Mouse (Mus musculus) limb, embryonic 15.5 days (tissue): Measurements from ENCODE around the gene Atg7. TPM values are rescaled to one million over a fixed set of nuclear protein-coding genes. Genes with fewer than 3 reads are reported as not detected.
"Not testable (repeated sequence)": the region's sequence is repeated elsewhere in the genome, so short reads cannot be mapped to it uniquely, and the experiment has no call there.

Source experiments
- ATAC-seq: fragments of 200-750 bp; cut with Nextera tagmentation; 2 replicates; pipeline ENCODE4 v1.8.0; 2017; ENCODE audit warnings: low read depth, moderate TSS enrichment; ENCODE audit not compliant: insufficient number of reproducible peaks, low FRiP score, low TSS enrichment
- H3K27ac ChIP-seq: fragments of 300-500 bp; sonication (generic); 2 replicates; pipeline ENCODE4 v1.5.1; 2015; ENCODE audit warnings: moderate library complexity, mild to moderate bottlenecking, inconsistent platforms
- H3K27me3 ChIP-seq: fragments of 300-500 bp; sonication (generic); 2 replicates; pipeline ENCODE4 v1.6.1; 2015; ENCODE audit warnings: inconsistent platforms
- H3K36me3 ChIP-seq: fragments of 300-500 bp; sonication (generic); 2 replicates; pipeline ENCODE4 v1.6.1; 2015; ENCODE audit warnings: inconsistent platforms
- H3K4me1 ChIP-seq: fragments of 300-500 bp; sonication (generic); 2 replicates; pipeline ENCODE4 v1.6.1; 2015; ENCODE audit warnings: inconsistent platforms
- H3K4me2 ChIP-seq: fragments of 300-500 bp; sonication (generic); 2 replicates; pipeline ENCODE4 v1.6.1; 2015; ENCODE audit warnings: mild to moderate bottlenecking, inconsistent platforms
- H3K4me3 ChIP-seq: fragments of 300-500 bp; sonication (generic); 2 replicates; pipeline ENCODE4 v1.5.1; 2015; ENCODE audit warnings: mild to moderate bottlenecking, inconsistent platforms
- H3K9ac ChIP-seq: fragments of 300-500 bp; sonication (generic); 2 replicates; pipeline ENCODE4 v1.6.1; 2015; ENCODE audit warnings: inconsistent platforms
- H3K9me3 ChIP-seq: fragments of 300-500 bp; sonication (generic); 2 replicates; pipeline ENCODE4 v1.6.1; 2016; ENCODE audit warnings: inconsistent platforms
- WGBS: fragments of 180-500 bp; shearing (Covaris S2); methylation state at CpG from one replicate; pipeline ENCODE4 v1.1.7; 2015; 5-methylcytosine and 5-hydroxymethylcytosine counted together
- polyA plus RNA-seq: library from polyadenylated mRNA; unstranded; fragments of >200 nt; fragmentation: Nextera tagmentation; extraction: Ambion mirVana; gene quantifications from 2 replicates; pipeline ENCODE4 v1.2.1, GENCODE M21; 2015

The Atg7 gene
- polyA plus RNA-seq, 1 experiment from 2014 or later = 19.5 TPM

- Histone ChIP-seq H3K27ac (0 out of 2 replicates have a peak overlapping the region, but pooled peaks have one; percentile 54), H3K27me3 (no peaks in the 10 kb centered on the region), H3K36me3 (no peaks in the 10 kb centered on the region), H3K4me2 (no peak overlapping the region), H3K9me3 (no peaks in the 10 kb centered on the region), H3K4me1 (peaks cover 96% of the 10 kb centered on the region), H3K4me3 (no peak overlapping the region), H3K9ac (no peak overlapping the region)
- WGBS = 78% methylated on average over 19 of the region's 19 CpGs
- no peak for ATAC-seq
Observed at GRCm38 (mm10) chr6:114878841-114879520, 236.1 kb downstream of the Atg7 start.

DNA sequence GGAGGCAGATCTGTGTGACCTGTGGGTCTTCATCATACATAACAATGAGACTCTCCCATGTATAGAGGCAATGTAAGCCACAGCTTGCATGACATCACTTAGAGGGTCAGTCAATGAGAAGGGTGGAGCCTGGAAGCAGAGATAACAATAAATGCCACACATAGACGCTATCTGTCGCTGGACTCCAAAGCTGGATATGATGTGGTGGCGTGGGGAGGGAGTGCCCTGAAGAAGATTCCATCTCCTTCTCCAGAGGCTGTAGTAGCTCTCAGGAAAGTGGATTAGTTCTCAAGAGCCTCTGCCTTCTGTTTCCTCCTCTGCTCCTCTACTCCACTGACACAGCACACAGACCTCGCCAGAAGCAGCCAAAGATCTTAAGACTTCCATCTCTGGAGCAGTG, 237.9 kb downstream of the Atg7 start:
- 76% methylated on average over 4 of the region's 4 CpGs for WGBS
- H3K27me3 ChIP-seq = no peaks in the 10 kb centered on the region
- no peaks in the 10 kb centered on the region for H3K9me3 ChIP-seq
- H3K4me2 ChIP-seq = no peak overlapping the region
- H3K9ac ChIP-seq = no peak overlapping the region
- H3K27ac ChIP-seq = 0 out of 2 replicates have a peak overlapping the region, but pooled peaks have one; percentile 96
- no peak overlapping the region for H3K4me3 ChIP-seq
- H3K36me3 ChIP-seq = peaks cover 10% of the 10 kb centered on the region
- no peak for ATAC-seq
- H3K4me1 ChIP-seq = peaks cover 95% of the 10 kb centered on the region

GRCm38 (mm10) chr6:114882212-114882611, 239.3 kb downstream of the Atg7 start:
- Histone ChIP-seq H3K36me3 (peaks cover 13% of the 10 kb centered on the region), H3K9me3 (no peaks in the 10 kb centered on the region), H3K4me2 (no peak overlapping the region), H3K27me3 (no peaks in the 10 kb centered on the region), H3K27ac (peak overlapping the region; percentile 96), H3K4me1 (peaks cover 95% of the 10 kb centered on the region), H3K9ac (no peak overlapping the region), H3K4me3 (no peak overlapping the region)
- WGBS = 57% methylated on average over 5 of the region's 5 CpGs
- no peak for ATAC-seq

DNA sequence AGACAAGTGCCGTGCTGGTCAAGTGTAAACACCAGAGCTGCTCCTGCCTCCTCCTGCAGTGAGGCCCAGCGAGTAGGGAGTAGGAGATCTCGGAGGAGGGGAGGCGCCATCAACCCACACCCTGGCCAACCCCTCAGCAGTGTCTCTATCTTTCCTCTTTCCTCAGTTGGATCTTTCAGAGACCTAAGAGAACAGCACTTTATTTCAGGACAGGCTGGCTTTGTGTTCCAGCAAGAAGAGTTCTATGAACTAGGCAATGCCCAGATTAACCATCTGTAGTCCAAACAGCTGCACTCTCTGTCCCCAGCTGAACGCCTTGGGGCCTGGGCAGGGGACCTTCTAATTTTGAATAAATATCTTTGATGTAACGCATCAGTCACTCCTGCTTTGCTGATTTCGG, 239.8 kb downstream of the Atg7 start:
- peak overlapping the region; percentile 96 for H3K27ac ChIP-seq
- no peaks in the 10 kb centered on the region for H3K27me3 ChIP-seq
- H3K9ac ChIP-seq = no peak overlapping the region
- peaks cover 13% of the 10 kb centered on the region for H3K36me3 ChIP-seq
- H3K9me3 ChIP-seq = no peaks in the 10 kb centered on the region
- peaks cover 95% of the 10 kb centered on the region for H3K4me1 ChIP-seq
- no peak for ATAC-seq
- no peak overlapping the region for H3K4me3 ChIP-seq
- WGBS = 32% methylated on average over 7 of the region's 7 CpGs
- H3K4me2 ChIP-seq = peak overlapping the region; percentile 12; the same call in 1 of the 2 replicates

DNA sequence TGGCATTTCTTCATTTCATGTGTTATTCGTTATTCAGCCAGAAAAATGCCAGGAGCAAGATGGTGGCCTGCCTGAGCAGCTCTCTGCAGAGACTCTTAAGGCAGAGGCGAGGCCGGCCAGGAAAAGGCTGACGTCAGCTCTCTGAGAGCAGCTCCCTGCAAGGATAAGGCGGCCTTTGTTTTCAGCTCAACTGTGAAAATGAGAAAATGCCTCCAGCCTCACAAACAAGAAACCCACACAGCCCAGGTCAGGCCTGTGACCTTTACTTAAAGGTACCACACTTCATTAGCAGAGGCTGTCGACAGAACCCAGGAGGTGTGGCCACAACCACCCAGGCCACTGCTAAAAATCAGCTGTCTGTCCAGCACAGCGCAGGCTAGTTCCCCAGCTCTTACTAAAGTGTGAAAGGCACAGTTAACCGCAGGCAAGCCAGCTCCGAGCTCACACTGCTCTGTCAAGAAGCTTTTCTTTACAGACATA, 240.4 kb downstream of the Atg7 start:
- peak; percentile 85 for ATAC-seq
- H3K36me3 ChIP-seq = peaks cover 19% of the 10 kb centered on the region

GRCm38 (mm10) chr6:114885129-114885528, 242.2 kb downstream of the Atg7 start:
- no peaks in the 10 kb centered on the region for H3K27me3 ChIP-seq
- no peak overlapping the region for H3K4me3 ChIP-seq
- peak overlapping the region; percentile 96 for H3K27ac ChIP-seq
- no peak overlapping the region for H3K4me2 ChIP-seq
- WGBS = 76% methylated on average over 5 of the region's 5 CpGs
- no peak for ATAC-seq
- peaks cover 89% of the 10 kb centered on the region for H3K4me1 ChIP-seq
- H3K9me3 ChIP-seq = no peaks in the 10 kb centered on the region
- H3K36me3 ChIP-seq = peaks cover 25% of the 10 kb centered on the region
- no peak overlapping the region for H3K9ac ChIP-seq

More for the DNA sequence above, 240.4 kb downstream of the Atg7 start:
- H3K4me3 ChIP-seq = no peak overlapping the region
- peak overlapping the region; percentile 96 for H3K27ac ChIP-seq
- H3K9ac ChIP-seq = no peak overlapping the region
- 6% methylated on average over 9 of the region's 9 CpGs for WGBS
- peak overlapping the region; percentile 12 for H3K4me2 ChIP-seq
- no peaks in the 10 kb centered on the region for H3K27me3 ChIP-seq
- H3K9me3 ChIP-seq = no peaks in the 10 kb centered on the region
- H3K4me1 ChIP-seq = peaks cover 95% of the 10 kb centered on the region

GRCm38 (mm10) chr6:114886012-114886411, 243.1 kb downstream of the Atg7 start:
- H3K27me3 ChIP-seq = no peaks in the 10 kb centered on the region
- peaks cover 25% of the 10 kb centered on the region for H3K36me3 ChIP-seq
- peaks cover 89% of the 10 kb centered on the region for H3K4me1 ChIP-seq
- 86% methylated on average over 6 of the region's 6 CpGs for WGBS
- H3K9me3 ChIP-seq = no peaks in the 10 kb centered on the region
- H3K4me3 ChIP-seq = no peak overlapping the region
- H3K9ac ChIP-seq = no peak overlapping the region
- no peak overlapping the region for H3K4me2 ChIP-seq
- peak overlapping the region; percentile 18; the same call in 1 of the 2 replicates for H3K27ac ChIP-seq
- no peak for ATAC-seq

DNA sequence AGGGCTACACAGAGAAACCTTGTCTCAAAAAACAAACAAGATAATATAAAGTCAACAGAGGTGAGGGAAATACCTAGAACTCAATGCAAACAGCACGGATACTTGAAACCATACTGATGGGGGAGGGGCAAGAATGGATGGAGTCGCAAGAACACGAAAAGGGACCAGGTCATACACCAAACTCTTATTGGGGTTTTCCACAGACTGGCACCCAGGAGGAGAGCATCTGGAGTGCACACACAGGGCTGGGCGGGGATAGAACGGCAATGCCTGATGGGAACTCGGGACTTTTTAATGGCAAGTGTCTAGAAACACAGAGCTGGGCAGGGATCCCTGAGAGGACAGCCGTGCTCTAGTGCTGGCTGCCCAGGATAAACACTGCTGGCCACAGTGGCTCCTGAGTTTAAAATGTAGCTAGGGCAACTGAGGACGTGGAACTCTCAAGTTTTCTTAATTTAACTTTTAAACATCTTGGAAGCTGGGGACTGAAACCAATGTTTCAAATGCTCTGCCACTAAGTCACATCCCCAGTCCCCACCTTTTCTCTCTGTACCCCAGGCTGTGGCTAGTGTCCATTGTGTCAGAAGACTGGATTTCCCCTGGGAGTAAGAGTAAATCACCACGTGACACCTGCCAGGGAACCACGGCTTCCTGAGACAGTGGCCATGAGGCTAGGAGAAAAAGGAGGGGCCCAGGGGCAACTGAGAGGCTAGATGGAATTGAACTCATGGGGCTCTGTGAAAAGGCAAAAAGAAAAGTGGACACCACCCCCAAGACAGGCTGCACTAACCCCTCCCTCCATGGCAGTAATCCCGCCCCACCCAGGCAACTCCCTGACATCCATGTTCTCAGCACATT, 243.8 kb downstream of the Atg7 start:
- ATAC-seq = no peak
- Histone ChIP-seq H3K4me3 (no peak overlapping the region), H3K27me3 (no peaks in the 10 kb centered on the region), H3K4me2 (no peak overlapping the region), H3K9me3 (no peaks in the 10 kb centered on the region), H3K9ac (no peak overlapping the region), H3K27ac (peak overlapping the region; percentile 60), H3K4me1 (peaks cover 89% of the 10 kb centered on the region), H3K36me3 (peaks cover 25% of the 10 kb centered on the region)
- WGBS = 56% methylated on average over 11 of the region's 11 CpGs

GRCm38 (mm10) chr6:114888922-114889321, 246.0 kb downstream of the Atg7 start:
- peak overlapping the region; percentile 79 for H3K27ac ChIP-seq
- H3K4me3 ChIP-seq = no peak overlapping the region
- no peaks in the 10 kb centered on the region for H3K9me3 ChIP-seq
- H3K36me3 ChIP-seq = peaks cover 25% of the 10 kb centered on the region
- H3K9ac ChIP-seq = no peak overlapping the region
- WGBS = 13% methylated on average over 13 of the region's 13 CpGs
- H3K4me1 ChIP-seq = peaks cover 90% of the 10 kb centered on the region
- no peaks in the 10 kb centered on the region for H3K27me3 ChIP-seq
- no peak overlapping the region for H3K4me2 ChIP-seq
- peak; percentile 78 for ATAC-seq

DNA sequence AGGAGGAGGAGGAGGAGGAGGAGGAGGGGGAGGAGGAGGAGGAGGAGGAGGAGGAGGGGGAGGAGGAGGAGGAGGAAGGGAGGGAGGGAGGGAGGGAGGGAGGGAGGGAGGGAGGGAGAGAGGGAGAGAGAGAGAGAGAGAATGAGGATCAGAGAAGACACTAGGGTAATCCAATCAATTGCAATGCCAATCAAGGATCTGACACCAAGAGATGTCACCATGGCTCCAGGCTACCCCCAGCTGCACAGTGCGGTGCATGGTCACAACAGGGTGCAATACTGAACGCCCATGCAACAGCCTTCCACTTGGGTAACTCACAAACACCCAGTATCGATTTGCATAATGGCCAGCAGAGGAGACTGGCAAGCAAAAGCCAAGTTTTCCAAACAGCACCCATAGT, 247.1 kb downstream of the Atg7 start:
- Histone ChIP-seq H3K27ac (0 out of 2 replicates have a peak overlapping the region, but pooled peaks have one; percentile 78), H3K4me1 (peaks cover 86% of the 10 kb centered on the region), H3K36me3 (peaks cover 24% of the 10 kb centered on the region)
- not testable (repeated sequence) for H3K4me2 ChIP-seq, ATAC-seq, H3K27me3 ChIP-seq, H3K9ac ChIP-seq, H3K4me3 ChIP-seq, H3K9me3 ChIP-seq
- WGBS = 71% methylated on average over 3 of the region's 3 CpGs

GRCm38 (mm10) chr6:114890411-114891115, 247.7 kb downstream of the Atg7 start:
- H3K9ac ChIP-seq = no peak overlapping the region
- 29% methylated on average over 19 of the region's 19 CpGs for WGBS
- ATAC-seq = 0 out of 2 replicates have a peak, but pooled peaks have one; percentile 32

More at GRCm38 (mm10) chr6:114890411-114891115, 247.7 kb downstream of the Atg7 start:
- H3K9me3 ChIP-seq = no peaks in the 10 kb centered on the region
- H3K4me2 ChIP-seq = peak overlapping the region; percentile 8
- no peak overlapping the region for H3K4me3 ChIP-seq
- H3K36me3 ChIP-seq = peaks cover 22% of the 10 kb centered on the region
- H3K4me1 ChIP-seq = peaks cover 83% of the 10 kb centered on the region
- no peaks in the 10 kb centered on the region for H3K27me3 ChIP-seq
- peak overlapping the region; percentile 78 for H3K27ac ChIP-seq
